Mouse (Mus musculus) testis, postnatal 14 days (tissue): Measurements from ENCODE around the gene Slc2a4.

Experiments used
- DNase-seq: peaks from one replicate; pipeline ENCODE4 v3.0.0; 2021; ENCODE audit warnings: low spot score

Gene Slc2a4

DNA sequence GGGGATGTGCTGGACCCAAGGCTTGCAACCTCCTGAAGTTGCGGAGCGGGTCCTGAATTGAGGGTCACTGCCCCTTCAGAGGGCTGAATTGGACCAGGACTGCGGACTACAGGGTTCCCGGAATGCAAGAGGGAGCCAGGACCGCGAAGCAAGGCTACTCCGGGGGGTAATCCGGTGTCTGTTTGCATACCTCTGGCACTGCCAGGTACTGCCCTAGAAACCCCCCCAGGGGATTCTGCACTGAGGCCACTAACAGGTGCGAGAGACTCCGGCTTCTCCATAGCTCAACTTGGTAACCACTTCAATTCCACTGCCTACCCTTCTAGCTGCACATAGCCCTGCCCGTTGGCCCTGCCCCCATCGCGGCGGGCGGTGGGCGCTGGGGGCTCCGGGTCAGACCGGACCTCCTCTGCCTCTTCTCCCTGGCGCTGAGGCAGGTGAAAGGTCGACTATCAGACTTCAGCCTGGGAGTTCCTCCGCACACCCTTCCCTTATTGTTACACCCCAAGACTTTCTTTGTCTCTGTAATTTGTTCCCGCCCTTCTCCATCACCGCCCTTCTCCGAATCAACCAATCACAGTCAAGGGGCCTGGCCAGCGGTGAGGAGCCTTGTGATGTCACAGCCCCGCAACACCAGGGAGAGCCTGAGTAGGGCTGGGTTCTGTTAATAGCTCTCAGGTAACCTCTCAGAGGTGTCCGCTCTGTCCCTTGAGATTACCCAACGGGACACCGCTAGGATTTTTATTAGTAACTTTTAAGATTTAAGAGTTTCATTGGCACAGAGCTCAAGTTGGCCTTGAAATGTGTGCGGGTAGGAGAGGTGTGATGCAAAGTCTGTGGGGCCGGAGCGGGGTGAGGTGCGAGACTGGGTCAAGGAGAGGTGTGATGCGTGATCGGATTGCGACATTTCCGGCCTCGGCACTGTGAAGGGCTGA, 47.2 kb downstream of the Slc2a4 start, which contains the start of the genes 2810408A11Rik and Neurl4:
TSS of gene 2810408A11Rik (minus strand) at position 517 of the 935 bp plus-strand sequence.
TSS of gene Neurl4 (plus strand) at position 602 of the 935 bp plus-strand sequence.
- peak; percentile 93 for DNase-seq

DNA sequence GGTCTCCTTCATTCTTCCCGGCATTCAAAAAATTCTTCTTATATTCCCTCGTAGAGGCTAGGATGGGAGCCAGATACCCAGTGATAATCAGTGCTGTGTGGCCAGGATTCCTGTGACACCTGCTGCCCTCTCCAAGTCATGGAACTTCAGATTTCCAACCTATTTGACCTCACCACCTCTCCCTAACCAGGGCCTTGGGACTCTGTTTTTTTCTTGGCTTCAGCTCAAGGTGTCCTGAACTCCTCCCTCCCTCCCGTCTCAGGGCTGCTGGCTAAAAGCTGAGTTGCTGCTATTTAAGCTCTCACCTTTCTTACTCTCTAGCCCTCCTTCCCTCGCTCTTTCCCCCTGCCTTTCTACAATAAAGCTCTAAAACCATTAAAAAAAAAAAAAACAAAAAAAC, 48.1 kb downstream of the Slc2a4 start:
- no peak for DNase-seq

DNA sequence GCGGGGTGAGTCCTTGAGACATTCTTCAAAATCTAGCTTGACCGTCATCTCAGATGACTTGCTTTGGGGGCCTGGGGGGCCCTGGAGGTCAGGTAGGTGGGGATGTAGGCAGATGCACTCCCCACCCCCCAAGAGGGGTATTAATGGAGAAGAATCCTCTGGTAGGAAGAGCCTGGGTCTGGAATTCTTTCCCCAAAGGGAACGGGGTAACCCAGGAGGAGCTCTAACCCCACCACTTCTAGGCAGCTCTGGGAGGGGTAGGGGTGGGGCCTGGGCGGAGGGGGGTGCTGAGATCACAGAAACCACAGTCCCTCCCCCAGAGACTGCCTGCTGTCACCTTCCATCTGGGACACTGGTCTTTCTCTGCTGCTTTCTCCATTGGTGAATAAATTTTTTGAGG, 52.7 kb downstream of the Slc2a4 start, which contains the start of gene Acap1:
TSS of gene Acap1 (minus strand) at position 249 of the 400 bp plus-strand sequence.
- no peak for DNase-seq

DNA sequence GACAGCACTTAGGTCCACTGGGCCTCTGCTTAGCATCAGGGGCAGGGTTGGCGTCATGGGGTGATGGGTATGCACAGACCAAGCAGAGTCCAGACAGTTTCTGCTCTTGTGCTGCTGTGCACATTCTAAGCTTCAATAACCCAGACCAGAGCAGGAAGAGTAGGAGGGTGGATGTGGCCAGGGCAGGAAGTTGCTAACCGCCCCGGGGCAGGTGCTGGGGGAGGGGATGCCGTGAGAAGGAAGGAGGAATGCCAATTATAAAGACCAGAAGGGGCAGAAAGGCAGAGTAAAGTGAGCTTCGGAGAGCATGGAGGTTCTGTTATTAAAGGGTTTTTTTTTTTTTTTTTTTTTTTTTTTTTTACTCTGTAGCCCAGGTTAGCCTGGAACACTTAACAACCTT, 53.3 kb downstream of the Slc2a4 start:
- DNase-seq: no peak
